Mouse (Mus musculus) T-helper 17 cell (primary cell): Measurements from ENCODE around the gene Cd209d.
"Not testable (repeated sequence)": the region's sequence is repeated elsewhere in the genome, so short reads cannot be mapped to it uniquely, and the experiment has no call there.

Source experiments
- in situ Hi-C, 2 experiments: fragments of 300-600 bp; cut with MboI, MseI; formaldehyde crosslinking; loops; 1 replicate in 1 of 2; 2 replicates in 1 of 2; pipeline ENCODE4 v1.15.1; 2025; ENCODE audit warnings: high pct_unique_total_duplicates in 2 of 2

Cd209d gene

DNA sequence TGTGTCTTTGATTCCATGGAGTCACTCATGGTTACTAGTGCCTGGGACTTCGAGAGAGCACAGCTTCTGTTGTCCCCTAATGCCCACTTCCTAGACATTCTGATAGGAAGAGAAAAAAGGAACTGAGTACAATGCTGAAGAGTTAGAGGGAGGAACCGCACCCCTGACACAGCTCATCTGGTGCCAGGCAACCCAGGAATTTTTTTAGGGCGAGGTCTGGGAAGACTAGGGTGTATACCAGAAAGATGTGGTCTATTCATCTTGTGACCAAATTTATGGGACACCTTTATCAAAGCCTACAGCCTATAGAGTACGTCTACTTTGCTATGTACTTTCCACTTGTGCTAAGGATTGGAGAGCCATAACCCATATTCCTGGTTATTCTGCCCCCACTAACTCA is at the start of gene Cd209d:
Gene Cd209d, minus strand, starts transcription at position 101 of the 400 bp plus-strand sequence.
- in situ Hi-C loops: no loop called here

DNA sequence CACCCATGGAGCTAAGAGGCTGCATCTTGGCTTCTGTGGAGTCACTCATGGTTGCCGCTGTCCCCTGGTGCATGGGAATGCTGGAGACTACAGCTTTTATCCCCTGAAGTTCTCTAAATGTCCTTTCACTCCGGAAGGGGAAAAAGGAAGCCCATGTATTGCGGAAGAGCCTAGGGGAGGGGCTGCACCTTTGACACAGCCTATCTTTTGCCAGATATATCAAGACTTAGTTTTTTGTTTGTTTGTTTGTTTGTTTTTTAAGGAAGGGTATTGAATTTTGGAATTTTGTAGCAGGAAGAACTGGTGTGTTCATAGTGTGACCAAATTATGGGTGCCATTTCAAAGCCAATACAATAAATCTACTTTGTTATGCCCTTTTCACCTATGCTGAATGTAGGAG is 48.4 kb upstream of the Cd209d start, which contains the start of gene Cd209b:
Gene Cd209b, minus strand, starts transcription at position 101 of the 400 bp plus-strand sequence.
- in situ Hi-C loops: no loop called here

DNA sequence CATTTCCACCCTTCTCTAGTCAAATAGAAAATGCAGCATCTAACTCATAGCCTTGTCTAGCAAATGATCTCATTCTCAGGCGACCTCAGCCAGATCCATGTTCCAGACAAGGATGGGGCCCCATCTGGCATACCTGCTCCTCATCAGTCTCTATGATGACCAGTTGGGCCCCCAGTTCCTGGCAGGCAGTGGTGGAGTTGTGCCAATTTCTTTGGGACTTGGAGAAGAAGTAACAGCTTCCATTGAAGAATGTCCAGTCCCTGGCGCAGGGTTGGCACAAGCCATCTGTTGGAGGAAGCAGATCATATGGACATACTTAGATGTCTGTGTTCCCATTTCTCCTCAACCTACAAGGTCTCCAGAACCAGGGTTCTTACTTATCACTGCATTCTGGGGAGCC is 2.2 kb downstream of the Cd209d start:
- in situ Hi-C loops: no loop called here

DNA sequence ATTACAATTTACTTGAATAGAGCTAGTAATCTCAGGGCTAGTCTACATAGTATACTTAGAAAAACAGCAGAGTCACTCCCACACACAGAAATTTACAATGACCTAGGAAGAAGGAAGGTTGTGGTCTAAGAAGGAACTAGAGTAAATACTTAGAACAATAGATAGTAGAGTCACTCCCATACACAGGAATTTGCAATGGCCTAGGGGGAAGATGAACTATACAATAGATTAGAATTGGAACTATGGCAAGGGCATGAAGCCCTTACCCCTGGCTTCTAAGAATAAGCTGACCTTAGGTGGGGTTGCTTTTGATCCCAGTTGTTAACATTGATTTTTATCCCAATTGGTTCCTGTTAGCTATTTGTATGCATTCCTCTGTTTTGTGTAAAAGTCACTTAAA is 15.6 kb downstream of the Cd209d start:
- in situ Hi-C loops: not testable (repeated sequence)

DNA sequence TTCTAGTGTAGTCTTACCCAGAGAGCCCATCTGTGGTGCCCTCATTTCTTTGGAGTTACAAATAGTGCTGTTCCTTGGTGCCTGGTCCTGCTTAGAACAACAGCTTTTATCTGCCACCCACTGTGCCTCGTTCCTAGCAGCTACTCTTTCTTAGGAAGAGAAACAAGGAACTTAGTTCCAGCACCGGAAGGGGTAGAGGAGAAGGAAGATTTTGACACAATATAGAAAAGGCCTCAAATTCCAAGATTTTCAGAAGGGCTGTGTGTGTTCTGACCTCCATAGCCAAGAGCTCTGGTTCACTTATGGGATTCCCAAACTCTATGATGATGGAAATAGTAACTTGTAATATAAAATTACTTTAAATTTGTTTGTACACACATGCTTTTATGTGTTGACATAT is 24.1 kb downstream of the Cd209d start, which contains the start of gene Cd209e:
Gene Cd209e, minus strand, starts transcription at position 101 of the 400 bp plus-strand sequence.
- in situ Hi-C loops: no loop called here
